Mouse (Mus musculus) E14TG2a.4 (cell line): ENCODE results near the gene Ints5.
A peak's percentile ranks its signal among the peaks of the same experiment; 100 is the strongest.

Experiments used
- H3K27me3 ChIP-seq: 2 replicates; pipeline ENCODE4 v1.6.1; 2014; ENCODE audit warnings: low read length, control low read depth; ENCODE audit not compliant: insufficient read depth
- H3K36me3 ChIP-seq: 2 replicates; pipeline ENCODE4 v1.6.1; 2014; ENCODE audit warnings: low read length, control low read depth; ENCODE audit not compliant: insufficient read depth
- H3K4me1 ChIP-seq: replicated peaks from 2 replicates; pipeline ENCODE4 v1.6.1; 2014; ENCODE audit warnings: low read depth, low read length, control low read depth
- H3K4me3 ChIP-seq: replicated peaks from 2 replicates; pipeline ENCODE4 v1.5.1; 2014; ENCODE audit warnings: mild to moderate bottlenecking, low read length
- H3K9me3 ChIP-seq: 2 replicates; pipeline ENCODE4 v1.6.1; 2014; ENCODE audit warnings: low read length, control low read depth
- CTCF ChIP-seq: conservative IDR thresholded peaks from 2 replicates; pipeline ENCODE4 v1.5.1; 2014; ENCODE audit warnings: low read length
- NANOG ChIP-seq: IDR thresholded peaks from 2 replicates; pipeline ENCODE4 v1.6.1; 2014; ENCODE audit warnings: borderline replicate concordance, low read length, mixed read lengths
- POU5F1 ChIP-seq: IDR thresholded peaks from 2 replicates; pipeline ENCODE4 v1.6.1; 2014; ENCODE audit warnings: low read length, borderline replicate concordance

Ints5 gene

DNA sequence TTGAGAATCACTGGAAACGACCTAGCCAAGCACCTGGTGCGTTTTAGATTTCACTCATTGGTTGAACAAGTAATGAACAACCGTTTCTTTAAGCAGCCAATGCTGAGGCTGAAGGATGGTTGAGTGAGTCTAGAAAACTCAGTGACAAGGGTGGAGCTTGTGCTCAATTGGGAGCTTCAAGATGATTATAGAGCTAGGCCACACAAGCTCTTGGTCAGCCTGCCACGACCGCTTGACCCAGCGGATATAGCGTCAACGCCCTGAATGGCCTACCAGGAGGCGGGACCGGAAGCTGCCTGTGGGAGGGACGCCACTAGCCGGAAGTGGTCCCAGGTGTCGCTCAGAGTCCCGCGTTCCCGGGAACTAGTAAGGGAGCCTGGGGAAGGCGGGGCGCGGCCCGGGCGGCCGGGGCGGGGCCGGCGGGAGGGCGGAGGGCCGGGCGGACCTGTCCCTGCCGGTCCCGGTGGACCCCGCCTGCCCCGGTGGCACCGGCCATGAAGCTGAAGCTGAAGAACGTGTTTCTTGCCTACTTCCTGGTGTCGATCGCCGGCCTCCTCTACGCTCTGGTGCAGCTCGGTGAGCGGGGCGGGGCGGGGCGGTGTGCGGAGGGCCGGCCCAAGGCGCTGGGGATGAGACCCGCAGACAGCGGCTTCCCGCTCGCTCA, 27.4 kb downstream of the Ints5 start, which contains the start of gene B3gat3:
Gene B3gat3, plus strand, starts transcription at position 302 of the 664 bp plus-strand sequence.
- TF ChIP-seq POU5F1 = no peak
- TF ChIP-seq CTCF = no peak
- TF ChIP-seq NANOG = no peak
- Histone ChIP-seq H3K27me3 (no peaks in the 10 kb centered on the region), H3K9me3 (no peaks in the 10 kb centered on the region), H3K4me1 (peaks cover 44% of the 10 kb centered on the region), H3K36me3 (peaks cover 37% of the 10 kb centered on the region), H3K4me3 (peak within 1 kb of the TSS; percentile 93)

DNA sequence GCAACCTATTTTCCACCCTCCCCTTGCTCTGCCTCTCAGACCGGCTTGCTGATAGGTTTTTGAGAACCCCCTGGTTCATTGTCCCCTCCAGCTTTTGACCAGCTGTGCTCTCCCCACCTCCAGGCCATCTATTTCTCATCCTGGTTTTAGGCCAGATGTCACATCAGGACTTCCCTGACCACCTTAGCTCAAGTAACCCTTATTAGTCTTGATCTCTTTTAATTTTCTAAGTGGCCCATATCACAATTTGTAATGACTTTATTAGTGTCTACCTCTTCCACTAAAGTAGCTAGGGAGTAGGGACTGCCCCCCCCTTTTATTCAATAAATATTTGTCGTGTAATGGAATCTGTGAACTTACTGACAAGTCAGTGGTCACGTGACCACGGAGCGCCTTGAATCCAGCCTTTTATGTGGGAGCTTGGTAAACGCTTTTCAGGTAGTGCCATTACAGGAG, 28.1 kb downstream of the Ints5 start:
- no peaks in the 10 kb centered on the region for H3K27me3 ChIP-seq
- peaks cover 50% of the 10 kb centered on the region for H3K4me1 ChIP-seq
- H3K36me3 ChIP-seq = peaks cover 37% of the 10 kb centered on the region
- H3K9me3 ChIP-seq = no peaks in the 10 kb centered on the region
- H3K4me3 ChIP-seq = peak overlapping the region; percentile 93
- TF ChIP-seq POU5F1 (no peak), NANOG (no peak), CTCF (no peak)

DNA sequence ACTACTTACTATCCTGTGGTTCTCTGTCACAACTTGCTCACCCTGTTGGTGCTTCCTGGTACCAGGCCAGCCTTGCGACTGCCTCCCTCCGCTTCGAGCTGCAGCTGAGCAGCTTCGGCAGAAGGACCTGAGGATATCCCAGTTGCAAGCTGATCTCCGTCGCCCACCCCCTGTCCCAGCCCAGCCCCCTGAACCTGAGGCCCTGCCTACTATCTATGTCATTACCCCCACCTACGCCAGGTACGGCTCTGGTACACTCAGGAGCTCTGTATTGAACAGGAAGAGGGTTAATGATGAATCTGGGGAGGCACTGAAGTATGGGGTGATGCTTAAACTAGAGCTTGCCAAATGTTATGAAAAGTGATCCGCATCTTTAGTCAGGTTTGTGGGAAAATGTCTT, 28.9 kb downstream of the Ints5 start:
- H3K27me3 ChIP-seq = no peaks in the 10 kb centered on the region

DNA sequence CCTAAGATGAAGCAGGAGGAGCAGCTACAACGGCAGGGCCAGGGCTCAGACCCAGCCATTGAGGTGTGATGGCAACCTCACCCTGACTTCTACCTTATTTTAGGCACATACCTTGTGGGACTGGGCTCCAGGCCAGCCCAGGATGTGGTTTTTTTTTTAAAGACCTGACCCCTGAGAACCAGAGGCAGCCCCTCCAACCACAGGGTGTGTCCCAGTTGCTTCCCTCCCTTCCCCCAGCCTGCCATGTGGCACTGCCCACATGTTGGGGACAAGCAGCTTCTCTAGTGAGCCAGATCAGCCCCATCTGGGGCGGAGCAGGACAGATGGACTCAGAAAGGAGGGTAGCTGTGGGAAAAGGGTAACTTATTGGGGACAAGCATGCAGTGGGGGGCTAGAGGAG, 34.0 kb downstream of the Ints5 start:
- peaks cover 18% of the 10 kb centered on the region for H3K27me3 ChIP-seq
- H3K4me3 ChIP-seq = no peak overlapping the region
- TF ChIP-seq POU5F1 (no peak), CTCF (no peak), NANOG (no peak)
- H3K9me3 ChIP-seq = no peaks in the 10 kb centered on the region
- H3K36me3 ChIP-seq = peaks cover 48% of the 10 kb centered on the region
- peaks cover 45% of the 10 kb centered on the region for H3K4me1 ChIP-seq

More for the DNA sequence above, 28.9 kb downstream of the Ints5 start:
- TF ChIP-seq POU5F1 (no peak), CTCF (no peak), NANOG (no peak)
- Histone ChIP-seq H3K4me3 (no peak overlapping the region), H3K9me3 (no peaks in the 10 kb centered on the region), H3K36me3 (peaks cover 36% of the 10 kb centered on the region), H3K4me1 (peaks cover 52% of the 10 kb centered on the region)

DNA sequence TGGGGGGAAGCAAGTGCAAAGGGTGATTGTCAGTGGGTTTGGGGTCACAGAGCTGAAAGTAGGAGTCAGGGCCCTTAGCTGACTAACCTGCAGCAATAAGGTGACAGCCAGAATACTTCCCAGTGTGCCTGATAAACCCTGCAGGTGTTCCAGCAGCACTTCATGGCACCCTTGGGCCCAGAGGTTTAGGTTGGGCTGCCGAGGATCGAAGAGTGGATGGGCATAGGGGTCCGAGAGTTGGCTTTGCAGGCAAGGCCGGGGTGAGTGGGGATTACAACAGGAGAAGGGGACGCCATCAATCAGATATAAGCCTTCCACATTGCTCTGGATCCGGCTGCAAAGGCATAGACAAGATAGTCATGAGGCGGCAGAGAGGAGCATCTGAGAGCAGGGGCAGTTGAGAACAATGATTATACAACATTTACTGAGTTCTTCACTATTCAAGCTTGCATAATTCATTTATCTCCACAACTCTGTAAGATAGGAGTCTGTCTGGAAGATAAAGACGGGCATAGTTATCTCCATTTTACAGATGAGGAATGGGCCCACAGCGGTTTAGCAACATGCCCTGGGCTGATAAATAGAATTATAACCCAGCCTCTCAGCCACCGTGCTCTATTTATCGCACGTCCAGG, 35.2 kb downstream of the Ints5 start:
- H3K36me3 ChIP-seq = peaks cover 42% of the 10 kb centered on the region
- H3K4me3 ChIP-seq = no peak overlapping the region
- peaks cover 44% of the 10 kb centered on the region for H3K4me1 ChIP-seq
- TF ChIP-seq POU5F1 = no peak
- TF ChIP-seq NANOG = no peak
- no peak for TF ChIP-seq CTCF
- H3K9me3 ChIP-seq = no peaks in the 10 kb centered on the region
- peaks cover 18% of the 10 kb centered on the region for H3K27me3 ChIP-seq

DNA sequence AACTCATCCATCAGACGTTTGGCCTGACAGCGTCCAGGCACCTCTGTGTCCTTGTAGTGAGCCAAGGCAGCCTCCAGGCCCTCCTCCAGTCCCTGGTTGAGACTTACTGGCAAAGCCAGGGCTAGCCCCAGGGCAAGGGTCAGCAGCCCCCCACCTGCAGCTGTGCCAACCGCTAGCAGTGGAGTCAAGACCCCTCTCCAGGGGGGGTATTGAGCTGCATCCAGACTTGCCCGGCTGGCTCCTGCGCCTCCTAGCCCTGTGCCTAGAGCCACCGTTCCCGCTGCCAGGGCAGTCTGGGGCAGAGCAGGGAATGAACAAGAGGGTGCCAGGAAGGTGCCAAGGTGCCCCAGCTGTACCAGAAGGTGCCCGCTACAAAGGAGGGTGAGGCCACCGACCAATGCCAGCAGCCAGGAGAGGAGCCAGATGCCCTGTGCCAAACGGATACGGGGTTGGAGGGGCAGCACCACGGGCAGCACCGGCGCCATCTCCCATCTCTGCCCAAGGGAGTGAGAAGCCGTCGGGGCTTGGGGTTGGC, 36.0 kb downstream of the Ints5 start:
- TF ChIP-seq CTCF (no peak), POU5F1 (no peak), NANOG (no peak)
- H3K36me3 ChIP-seq = peaks cover 43% of the 10 kb centered on the region
- H3K4me1 ChIP-seq = peaks cover 44% of the 10 kb centered on the region
- H3K9me3 ChIP-seq = no peaks in the 10 kb centered on the region
- peak overlapping the region; percentile 91 for H3K4me3 ChIP-seq
- H3K27me3 ChIP-seq = peaks cover 18% of the 10 kb centered on the region

DNA sequence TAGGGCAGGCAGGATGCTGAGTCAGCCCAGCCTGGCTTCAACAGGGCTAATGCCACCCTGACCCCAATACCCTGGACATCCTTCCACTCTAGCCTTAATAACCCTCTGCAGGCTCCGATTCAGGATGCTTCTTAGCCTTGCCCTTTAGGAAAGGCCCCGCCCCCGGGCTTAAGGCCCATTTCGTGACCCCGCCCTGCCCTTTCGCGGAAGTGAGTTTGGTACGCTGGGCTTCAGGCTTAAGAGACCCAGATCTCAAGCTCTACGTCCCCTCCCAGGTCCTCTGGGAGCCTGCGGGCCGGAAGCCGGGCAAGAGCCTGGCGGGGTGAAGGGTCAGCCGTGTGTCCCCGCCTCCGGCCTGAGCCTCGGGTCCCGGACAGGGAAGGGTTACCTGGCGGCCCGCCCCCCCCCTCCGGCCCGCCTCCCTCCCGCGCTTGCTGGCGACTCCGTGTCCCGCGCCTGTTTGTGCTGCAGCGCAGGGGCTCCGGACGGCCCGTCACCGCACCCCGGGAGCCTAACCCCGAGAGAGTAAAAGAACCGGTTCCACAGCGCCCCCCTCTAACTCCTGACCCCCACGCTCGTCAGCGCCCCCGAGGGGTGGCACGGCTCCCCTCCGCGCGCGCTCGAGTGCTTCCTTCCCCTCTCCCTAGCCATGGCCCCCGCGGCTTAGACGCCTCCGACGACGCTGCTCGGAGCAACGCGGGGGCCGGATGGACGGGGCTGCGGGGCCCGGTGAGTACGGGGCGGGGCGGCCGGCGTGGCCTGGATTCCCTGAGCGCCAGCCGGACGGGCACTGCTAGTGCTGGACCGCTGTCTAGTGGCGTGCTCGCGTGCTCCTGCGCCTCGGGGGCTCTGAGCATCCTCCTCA, 36.7 kb downstream of the Ints5 start, which contains the start of the genes Rom1 and Eml3:
Gene Rom1, minus strand, starts transcription at position 133 of the 865 bp plus-strand sequence.
Gene Eml3, plus strand, starts transcription at position 329 of the 865 bp plus-strand sequence.
- H3K4me1 ChIP-seq = peaks cover 44% of the 10 kb centered on the region
- TF ChIP-seq POU5F1 (no peak), CTCF (no peak), NANOG (no peak)
- no peaks in the 10 kb centered on the region for H3K9me3 ChIP-seq
- H3K36me3 ChIP-seq = peaks cover 50% of the 10 kb centered on the region
- peaks cover 18% of the 10 kb centered on the region for H3K27me3 ChIP-seq
- peak within 1 kb of the TSS; percentile 91 for H3K4me3 ChIP-seq

DNA sequence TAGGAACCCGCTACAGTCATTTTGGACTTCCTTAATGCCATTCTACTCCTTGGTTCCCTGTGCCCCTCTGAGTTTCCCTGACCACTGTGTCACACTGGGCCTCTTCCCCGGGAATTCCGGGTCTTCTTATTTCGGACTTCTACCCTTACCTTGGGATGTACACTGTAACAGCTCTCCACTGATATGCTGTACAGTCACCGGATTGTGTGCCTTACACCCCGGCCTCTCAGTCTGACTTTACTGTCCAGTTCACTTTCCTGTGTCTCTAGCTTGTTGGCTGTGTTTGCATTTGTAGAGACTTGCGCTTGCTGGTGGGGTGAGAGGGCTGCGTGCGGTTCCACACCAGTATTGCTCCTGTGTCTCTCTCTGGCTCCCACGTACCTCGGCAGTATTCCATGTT, 37.3 kb downstream of the Ints5 start:
- Histone ChIP-seq H3K9me3 (no peaks in the 10 kb centered on the region), H3K4me1 (peaks cover 44% of the 10 kb centered on the region), H3K36me3 (peaks cover 57% of the 10 kb centered on the region), H3K4me3 (peak overlapping the region; percentile 91), H3K27me3 (peaks cover 18% of the 10 kb centered on the region)
- TF ChIP-seq NANOG (no peak), CTCF (no peak), POU5F1 (no peak)
